Mouse (Mus musculus): ENCODE results near the gene Rilpl1. TPM values are rescaled to one million over a fixed set of nuclear protein-coding genes. Genes with fewer than 3 reads are reported as not detected.

The Rilpl1 gene
- polyA plus RNA-seq, 1 experiment from 2014 or later: 30.0 TPM

DNA sequence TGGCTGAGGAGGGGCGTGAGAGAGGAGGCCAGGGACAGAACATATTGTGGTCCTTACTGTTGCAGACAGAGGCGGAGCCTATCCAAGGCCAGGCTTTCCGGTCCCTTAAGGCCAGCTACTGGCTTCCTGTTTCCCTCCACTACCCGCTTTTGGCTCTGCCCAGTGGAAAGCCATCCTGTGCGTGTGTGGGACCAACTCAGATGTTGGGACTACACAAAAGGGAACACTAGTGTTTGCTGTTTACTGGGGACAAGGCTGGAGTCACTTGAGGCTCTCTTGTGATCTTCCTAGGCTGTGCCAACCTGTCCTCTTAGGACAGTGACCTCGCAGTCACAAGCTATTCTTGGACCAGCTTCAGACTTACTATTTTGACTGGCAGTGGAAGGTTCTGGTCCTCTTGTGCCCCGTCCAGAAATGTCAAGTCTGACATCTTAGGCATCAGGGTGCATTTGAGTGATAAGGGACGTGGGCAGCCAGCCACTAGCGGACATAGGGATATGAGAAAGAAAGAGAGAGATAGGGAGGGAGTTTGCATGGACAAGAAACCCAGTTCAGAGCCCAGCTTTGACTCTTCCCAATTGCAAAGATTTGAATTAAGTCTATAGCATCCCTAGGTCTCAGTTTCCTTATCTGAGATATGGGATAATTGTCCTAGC is 32.8 kb downstream of the Rilpl1 start:
- no peak for DNase-seq (ENCODE audit: low spot score)
- no peak overlapping the region for H3K4me2 ChIP-seq (ENCODE audit: low read depth, severe bottlenecking)
- no peaks in the 10 kb centered on the region for H3K9me3 ChIP-seq (ENCODE audit: control insufficient read depth, low read length)
- H3K36me3 ChIP-seq (ENCODE audit: control insufficient read depth, insufficient read depth, low read length): peaks cover 6% of the 10 kb centered on the region; the same call in 1 of the 2 replicates
- H3K27me3 ChIP-seq (ENCODE audit: control insufficient read depth, insufficient read depth, low read length): no peaks in the 10 kb centered on the region
- no peaks in the 10 kb centered on the region for H3K4me1 ChIP-seq (ENCODE audit: control insufficient read depth, insufficient read depth, low read length)
- no peak overlapping the region for H3K4me3 ChIP-seq (ENCODE audit: low read depth, low read length)
- no peak for ATAC-seq (ENCODE audit: insufficient number of reproducible peaks, low FRiP score, low TSS enrichment, low read depth)
- WGBS: 81% methylated on average over 9 of the region's 9 CpGs
- no peak overlapping the region for H3K27ac ChIP-seq (replicated peaks; ENCODE audit: low read depth, low read length)
- no peak overlapping the region for H3K9ac ChIP-seq (ENCODE audit: low read length)

DNA sequence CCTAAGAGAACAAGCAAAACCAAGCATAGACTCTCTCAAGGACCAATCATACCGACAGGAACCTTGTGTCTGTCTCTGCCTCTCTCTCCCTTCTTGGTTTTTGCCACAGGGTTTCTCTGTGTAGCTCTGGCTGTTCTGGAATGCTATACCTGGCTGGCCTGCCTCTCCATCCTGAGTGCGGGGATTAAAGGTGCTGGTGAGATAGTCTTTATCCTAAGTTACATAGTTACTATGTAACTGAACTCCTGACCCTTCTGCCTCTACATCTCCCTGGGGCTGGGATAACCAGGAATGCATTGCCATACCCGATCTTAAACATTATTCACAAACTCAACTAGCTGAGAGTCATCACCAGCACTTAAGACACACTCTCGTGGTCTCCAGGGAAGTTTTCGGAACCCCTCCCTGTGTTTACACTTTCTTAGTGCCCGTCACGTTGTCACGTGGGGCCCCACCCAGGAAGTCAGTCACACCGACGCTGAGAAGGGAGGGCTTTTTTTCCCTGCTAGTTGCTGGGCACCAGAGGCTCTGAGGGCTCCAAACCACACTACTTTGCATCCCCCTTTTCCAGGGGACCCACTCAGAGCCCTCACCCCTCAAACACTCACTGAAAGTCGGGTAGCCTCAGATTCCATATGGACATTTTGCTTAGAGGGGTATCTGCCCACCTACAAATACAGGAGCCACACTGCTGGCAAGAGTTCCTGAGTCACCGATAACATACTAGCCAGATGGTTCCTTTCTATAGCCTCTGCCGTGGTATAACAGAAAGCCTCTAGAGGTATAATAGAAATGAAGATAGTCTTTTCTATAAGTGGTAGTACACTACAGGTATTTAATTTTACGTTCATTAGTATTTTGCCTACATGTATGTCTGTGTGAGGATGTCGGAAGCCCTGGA is 34.3 kb downstream of the Rilpl1 start:
- no peaks in the 10 kb centered on the region for H3K9me3 ChIP-seq (ENCODE audit: control insufficient read depth, low read length)
- no peak overlapping the region for H3K4me3 ChIP-seq (ENCODE audit: low read depth, low read length)
- peaks cover 9% of the 10 kb centered on the region; the same call in 1 of the 2 replicates for H3K36me3 ChIP-seq (ENCODE audit: control insufficient read depth, insufficient read depth, low read length)
- H3K4me2 ChIP-seq (ENCODE audit: low read depth, severe bottlenecking): no peak overlapping the region
- no peak overlapping the region for H3K27ac ChIP-seq (replicated peaks; ENCODE audit: low read depth, low read length)
- DNase-seq (ENCODE audit: low spot score): no peak
- 79% methylated on average over 15 of the region's 15 CpGs for WGBS
- no peak overlapping the region for H3K9ac ChIP-seq (ENCODE audit: low read length)
- H3K4me1 ChIP-seq (ENCODE audit: control insufficient read depth, insufficient read depth, low read length): no peaks in the 10 kb centered on the region
- H3K27me3 ChIP-seq (ENCODE audit: control insufficient read depth, insufficient read depth, low read length): no peaks in the 10 kb centered on the region
- no peak for ATAC-seq (ENCODE audit: insufficient number of reproducible peaks, low FRiP score, low TSS enrichment, low read depth)

DNA sequence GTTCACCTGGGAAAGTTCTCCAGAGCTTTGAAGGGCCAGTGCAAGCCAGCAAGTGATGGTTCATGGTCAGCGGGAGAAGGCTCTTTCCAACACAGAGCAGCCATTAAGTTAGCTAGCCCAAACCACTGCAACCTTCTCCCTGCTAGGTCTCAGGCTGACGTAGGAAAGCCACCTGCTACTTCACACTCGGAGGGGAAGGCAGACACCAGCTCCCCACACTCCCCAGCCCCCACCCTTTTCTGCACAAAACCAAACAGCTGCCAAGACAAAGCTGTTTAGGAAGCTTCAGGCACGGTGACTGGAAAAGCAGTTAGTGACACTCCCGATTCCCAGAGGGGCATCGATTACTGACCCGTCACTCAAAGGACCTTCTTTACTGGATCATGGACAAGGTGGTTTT is 35.6 kb downstream of the Rilpl1 start:
- H3K36me3 ChIP-seq (ENCODE audit: control insufficient read depth, insufficient read depth, low read length): peaks cover 5% of the 10 kb centered on the region; the same call in 1 of the 2 replicates

DNA sequence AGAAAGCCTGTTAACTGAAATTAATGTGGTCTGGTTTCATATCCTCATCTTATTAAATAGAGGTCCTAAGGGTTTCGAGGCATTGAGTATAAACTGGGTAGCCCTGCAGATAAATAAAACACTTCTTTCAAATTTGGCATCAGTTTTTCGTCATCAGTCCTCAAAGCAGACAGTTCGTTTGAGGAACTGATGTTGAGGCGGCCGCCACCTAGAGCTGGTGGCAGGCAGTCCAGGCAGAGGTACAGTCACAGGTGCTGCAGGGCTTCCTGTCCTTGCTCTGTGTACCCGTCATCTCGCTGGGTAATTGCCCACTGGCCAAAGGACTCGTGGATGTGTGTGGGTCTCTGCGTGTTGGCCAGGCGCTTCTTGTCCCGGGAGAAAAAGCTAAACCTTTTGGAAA is 37.7 kb downstream of the Rilpl1 start:
- Histone ChIP-seq H3K27ac (replicated peaks; ENCODE audit: low read depth, low read length) (no peak overlapping the region), H3K27me3 (ENCODE audit: control insufficient read depth, insufficient read depth, low read length) (no peaks in the 10 kb centered on the region), H3K9ac (ENCODE audit: low read length) (no peak overlapping the region), H3K4me3 (ENCODE audit: low read depth, low read length) (no peak overlapping the region), H3K4me2 (ENCODE audit: low read depth, severe bottlenecking) (no peak overlapping the region), H3K36me3 (ENCODE audit: control insufficient read depth, insufficient read depth, low read length) (peaks cover 3% of the 10 kb centered on the region; the same call in 1 of the 2 replicates), H3K9me3 (ENCODE audit: control insufficient read depth, low read length) (no peaks in the 10 kb centered on the region), H3K4me1 (ENCODE audit: control insufficient read depth, insufficient read depth, low read length) (no peaks in the 10 kb centered on the region)
- DNase-seq (ENCODE audit: low spot score): no peak
- ATAC-seq (ENCODE audit: insufficient number of reproducible peaks, low FRiP score, low TSS enrichment, low read depth): no peak
- 87% methylated on average over 11 of the region's 11 CpGs for WGBS

More for the DNA sequence above, 35.6 kb downstream of the Rilpl1 start:
- DNase-seq (ENCODE audit: low spot score) (no peak), ATAC-seq (ENCODE audit: insufficient number of reproducible peaks, low FRiP score, low TSS enrichment, low read depth) (no peak)
- H3K4me3 ChIP-seq (ENCODE audit: low read depth, low read length): no peak overlapping the region
- WGBS: 80% methylated on average over 7 of the region's 7 CpGs
- no peaks in the 10 kb centered on the region for H3K4me1 ChIP-seq (ENCODE audit: control insufficient read depth, insufficient read depth, low read length)
- no peaks in the 10 kb centered on the region for H3K27me3 ChIP-seq (ENCODE audit: control insufficient read depth, insufficient read depth, low read length)
- H3K27ac ChIP-seq (replicated peaks; ENCODE audit: low read depth, low read length): no peak overlapping the region
- no peak overlapping the region for H3K9ac ChIP-seq (ENCODE audit: low read length)
- no peaks in the 10 kb centered on the region for H3K9me3 ChIP-seq (ENCODE audit: control insufficient read depth, low read length)
- H3K4me2 ChIP-seq (ENCODE audit: low read depth, severe bottlenecking): no peak overlapping the region

DNA sequence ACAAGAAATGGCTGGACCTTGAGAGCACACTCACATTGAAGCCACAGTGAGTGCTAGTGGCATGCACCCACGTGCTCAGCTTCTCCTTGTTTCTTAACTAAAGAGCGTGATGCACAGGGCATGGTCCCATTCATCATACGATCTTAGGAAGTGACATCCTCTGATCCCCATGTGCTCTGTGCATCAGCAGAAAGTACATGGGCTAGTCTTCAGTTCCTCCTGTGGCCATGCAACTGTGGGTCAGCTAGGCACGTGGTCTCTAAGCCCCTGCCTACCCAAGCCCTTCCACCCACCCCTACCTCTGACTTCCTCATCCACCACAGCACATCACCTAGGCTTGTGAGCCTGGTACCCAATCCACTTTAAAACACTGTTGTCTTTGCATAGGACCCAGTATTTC is 38.6 kb downstream of the Rilpl1 start:
- H3K27ac ChIP-seq (replicated peaks; ENCODE audit: low read depth, low read length): no peak overlapping the region
- ATAC-seq (ENCODE audit: insufficient number of reproducible peaks, low FRiP score, low TSS enrichment, low read depth) (no peak), DNase-seq (ENCODE audit: low spot score) (no peak)
- WGBS: 80% methylated on average over 4 of the region's 4 CpGs
- no peak overlapping the region for H3K4me3 ChIP-seq (ENCODE audit: low read depth, low read length)
- H3K9me3 ChIP-seq (ENCODE audit: control insufficient read depth, low read length): no peaks in the 10 kb centered on the region
- H3K4me2 ChIP-seq (ENCODE audit: low read depth, severe bottlenecking): no peak overlapping the region
- H3K27me3 ChIP-seq (ENCODE audit: control insufficient read depth, insufficient read depth, low read length): no peaks in the 10 kb centered on the region
- peaks cover 3% of the 10 kb centered on the region; the same call in 1 of the 2 replicates for H3K36me3 ChIP-seq (ENCODE audit: control insufficient read depth, insufficient read depth, low read length)
- H3K9ac ChIP-seq (ENCODE audit: low read length): no peak overlapping the region
- H3K4me1 ChIP-seq (ENCODE audit: control insufficient read depth, insufficient read depth, low read length): no peaks in the 10 kb centered on the region

DNA sequence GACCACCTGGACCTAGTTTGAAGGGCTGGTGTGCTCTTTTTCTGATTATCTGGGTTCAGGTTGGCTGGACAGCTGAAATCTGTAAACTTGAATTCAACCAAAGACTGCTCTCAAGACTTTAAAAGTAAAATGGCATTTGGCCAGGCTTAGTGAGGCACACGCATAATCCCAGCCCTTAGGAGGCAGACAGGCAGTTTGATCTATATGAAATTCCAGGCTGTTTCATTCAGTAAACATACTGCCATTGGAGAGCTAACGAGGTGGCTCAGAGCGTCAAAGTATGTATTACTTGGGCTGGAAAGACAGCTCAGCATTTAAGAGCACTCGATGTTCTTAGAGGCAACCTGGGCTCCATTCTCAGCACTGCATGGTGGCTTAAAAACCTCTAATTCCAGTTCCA is 39.5 kb downstream of the Rilpl1 start:
- Histone ChIP-seq H3K4me3 (ENCODE audit: low read depth, low read length) (no peak overlapping the region), H3K4me2 (ENCODE audit: low read depth, severe bottlenecking) (no peak overlapping the region), H3K4me1 (ENCODE audit: control insufficient read depth, insufficient read depth, low read length) (no peaks in the 10 kb centered on the region), H3K9me3 (ENCODE audit: control insufficient read depth, low read length) (no peaks in the 10 kb centered on the region), H3K27ac (replicated peaks; ENCODE audit: low read depth, low read length) (no peak overlapping the region), H3K36me3 (ENCODE audit: control insufficient read depth, insufficient read depth, low read length) (peaks cover 3% of the 10 kb centered on the region; the same call in 1 of the 2 replicates), H3K9ac (ENCODE audit: low read length) (no peak overlapping the region), H3K27me3 (ENCODE audit: control insufficient read depth, insufficient read depth, low read length) (no peaks in the 10 kb centered on the region)
- DNase-seq (ENCODE audit: low spot score): no peak
- no peak for ATAC-seq (ENCODE audit: insufficient number of reproducible peaks, low FRiP score, low TSS enrichment, low read depth)
- WGBS: 88% methylated on average over 4 of the region's 4 CpGs

DNA sequence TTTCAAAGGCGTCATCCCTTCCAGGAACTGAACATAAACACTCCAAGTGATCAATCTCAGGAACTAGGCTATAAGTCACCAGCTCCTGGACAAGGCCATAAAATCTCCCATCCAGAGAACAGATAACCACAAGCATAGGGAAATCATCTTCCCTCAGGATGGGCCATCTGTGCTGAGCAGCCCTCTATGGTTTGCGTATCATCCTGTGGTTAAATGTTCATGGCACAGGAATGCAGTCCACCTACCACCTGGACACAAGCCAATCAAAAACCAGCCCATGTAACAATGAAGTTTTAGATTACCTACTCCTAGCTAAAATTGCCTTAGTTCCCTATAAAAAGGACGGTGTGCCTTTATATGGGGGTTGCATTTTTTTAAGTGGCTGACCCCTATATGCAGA is 42.3 kb downstream of the Rilpl1 start:
- no peak overlapping the region for H3K4me2 ChIP-seq (ENCODE audit: low read depth, severe bottlenecking)

DNA sequence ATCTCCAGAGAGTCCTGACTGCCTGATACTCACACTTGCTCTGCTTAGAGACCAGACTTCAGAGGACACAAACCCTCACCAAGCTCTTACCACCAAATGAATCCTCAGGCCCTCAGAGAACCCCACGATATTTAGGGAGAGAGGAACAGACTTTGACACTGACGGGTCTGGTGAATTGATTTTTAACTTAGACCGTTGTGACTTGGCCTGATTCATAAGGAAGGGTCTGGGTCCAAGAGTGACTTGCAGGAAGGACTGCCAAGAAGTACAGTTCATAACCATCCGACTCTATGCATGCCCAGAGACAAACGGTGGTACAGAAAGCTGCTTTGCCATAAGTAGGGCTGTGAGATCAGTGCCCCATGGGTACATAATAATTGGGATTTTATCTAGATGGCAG is 45.5 kb downstream of the Rilpl1 start:
- Histone ChIP-seq H3K4me1 (ENCODE audit: control insufficient read depth, insufficient read depth, low read length) (no peaks in the 10 kb centered on the region), H3K9ac (ENCODE audit: low read length) (no peak overlapping the region), H3K4me3 (ENCODE audit: low read depth, low read length) (no peak overlapping the region), H3K36me3 (ENCODE audit: control insufficient read depth, insufficient read depth, low read length) (no peaks in the 10 kb centered on the region), H3K4me2 (ENCODE audit: low read depth, severe bottlenecking) (no peak overlapping the region), H3K9me3 (ENCODE audit: control insufficient read depth, low read length) (no peaks in the 10 kb centered on the region), H3K27me3 (ENCODE audit: control insufficient read depth, insufficient read depth, low read length) (no peaks in the 10 kb centered on the region), H3K27ac (replicated peaks; ENCODE audit: low read depth, low read length) (no peak overlapping the region)
- WGBS: 90% methylated on average over 5 of the region's 5 CpGs
- ATAC-seq (ENCODE audit: insufficient number of reproducible peaks, low FRiP score, low TSS enrichment, low read depth): no peak
- DNase-seq (ENCODE audit: low spot score): no peak

More for the DNA sequence above, 42.3 kb downstream of the Rilpl1 start:
- DNase-seq (ENCODE audit: low spot score): no peak
- Histone ChIP-seq H3K36me3 (ENCODE audit: control insufficient read depth, insufficient read depth, low read length) (peaks cover 3% of the 10 kb centered on the region; the same call in 1 of the 2 replicates), H3K27ac (replicated peaks; ENCODE audit: low read depth, low read length) (no peak overlapping the region), H3K27me3 (ENCODE audit: control insufficient read depth, insufficient read depth, low read length) (no peaks in the 10 kb centered on the region), H3K4me1 (ENCODE audit: control insufficient read depth, insufficient read depth, low read length) (no peaks in the 10 kb centered on the region), H3K4me3 (ENCODE audit: low read depth, low read length) (no peak overlapping the region), H3K9ac (ENCODE audit: low read length) (no peak overlapping the region), H3K9me3 (ENCODE audit: control insufficient read depth, low read length) (no peaks in the 10 kb centered on the region)
- WGBS: 80% methylated on average over 3 of the region's 3 CpGs
- ATAC-seq (ENCODE audit: insufficient number of reproducible peaks, low FRiP score, low TSS enrichment, low read depth): no peak
